Mouse (Mus musculus): ENCODE results near the gene Csmd2.

Gene Csmd2

DNA sequence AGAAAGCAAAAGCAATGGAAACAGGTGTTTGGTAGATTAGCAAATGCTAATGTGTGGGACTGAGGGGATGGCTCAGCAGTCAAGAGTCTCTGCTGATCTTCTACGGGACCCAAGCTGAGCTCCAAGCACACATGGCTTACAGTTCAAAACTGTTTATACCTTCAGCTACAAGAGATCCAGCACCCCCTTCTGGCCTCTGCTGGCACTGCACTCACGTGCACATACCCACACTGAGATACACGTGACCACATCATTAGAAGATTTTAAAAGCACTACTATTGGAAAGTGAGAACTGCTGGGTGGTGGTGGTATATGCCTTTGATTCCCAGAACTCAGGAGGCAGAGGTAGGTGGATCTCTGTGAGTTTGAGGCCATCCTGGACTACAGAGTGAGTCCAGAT lies 417.9 kb downstream of the Csmd2 start:
- no peak for DNase-seq (ENCODE audit: low read depth, low spot score)

DNA sequence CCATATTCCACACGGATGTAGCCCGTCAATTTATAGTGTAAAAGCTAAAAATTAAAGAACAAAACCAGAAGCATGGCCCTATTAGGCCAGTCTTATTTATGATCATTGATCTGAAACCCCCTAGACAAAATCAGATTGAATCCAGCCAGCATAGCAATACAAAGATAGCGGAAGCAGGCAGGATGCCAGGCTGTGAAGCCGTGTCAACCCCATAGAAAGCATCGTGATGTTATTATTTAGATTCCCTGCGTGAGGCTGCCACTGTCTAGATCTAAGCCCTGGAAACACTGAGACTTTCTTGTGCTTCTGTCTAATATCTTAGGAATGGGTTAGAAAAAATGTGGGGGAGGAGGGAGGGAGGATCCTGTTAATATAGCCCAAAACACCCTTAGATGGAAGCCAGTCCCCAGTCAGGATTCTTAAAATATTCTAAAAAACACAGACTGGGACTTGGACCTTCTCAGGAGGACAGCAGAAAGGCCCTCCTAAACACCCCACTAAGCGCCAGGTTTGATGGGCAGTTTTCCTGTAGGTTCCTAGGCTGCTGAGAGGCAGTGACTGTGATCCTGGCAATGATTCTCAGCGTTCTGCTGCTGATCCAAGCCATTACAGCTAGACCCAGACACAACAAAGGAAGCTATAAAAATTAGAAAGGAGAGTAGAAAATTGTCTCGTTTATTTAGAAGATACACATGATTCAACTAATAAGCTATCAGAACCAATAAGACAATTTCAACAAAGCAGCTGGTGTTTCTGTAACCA lies 419.6 kb downstream of the Csmd2 start:
- DNase-seq (ENCODE audit: low read depth, low spot score) = no peak

DNA sequence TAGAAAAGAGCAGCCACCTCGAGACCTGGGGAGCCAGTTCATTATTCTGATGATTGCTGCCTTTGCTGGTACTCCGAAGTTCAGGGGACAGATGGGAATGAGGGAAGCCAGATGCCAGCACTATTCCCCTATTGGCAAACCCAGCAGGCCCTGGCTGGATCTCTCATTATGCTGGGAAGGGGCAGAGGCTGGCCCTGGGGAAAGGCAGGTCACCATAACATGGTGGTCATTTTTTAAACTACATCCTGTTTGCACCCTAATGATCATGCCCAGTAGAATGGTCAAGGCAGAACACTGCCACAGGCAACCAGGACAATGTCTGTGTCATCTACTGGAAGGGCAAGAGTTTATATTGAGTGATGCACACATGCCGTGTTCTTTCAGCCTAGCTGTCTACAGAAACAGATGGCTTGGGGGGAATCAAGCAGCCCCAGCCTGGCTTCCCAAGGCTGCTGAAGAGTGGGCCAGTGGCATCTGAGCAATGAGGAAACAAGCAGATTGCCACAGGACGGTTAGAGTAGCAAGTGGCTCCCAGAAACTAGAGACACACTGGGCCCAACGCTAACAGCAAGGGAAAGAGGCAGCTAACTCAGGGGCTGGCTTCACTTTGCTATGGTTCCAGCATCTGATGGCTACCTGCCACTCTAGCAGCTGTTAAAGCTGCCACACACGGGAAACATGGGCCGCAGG lies 424.4 kb downstream of the Csmd2 start:
- no peak for DNase-seq (ENCODE audit: low read depth, low spot score)

DNA sequence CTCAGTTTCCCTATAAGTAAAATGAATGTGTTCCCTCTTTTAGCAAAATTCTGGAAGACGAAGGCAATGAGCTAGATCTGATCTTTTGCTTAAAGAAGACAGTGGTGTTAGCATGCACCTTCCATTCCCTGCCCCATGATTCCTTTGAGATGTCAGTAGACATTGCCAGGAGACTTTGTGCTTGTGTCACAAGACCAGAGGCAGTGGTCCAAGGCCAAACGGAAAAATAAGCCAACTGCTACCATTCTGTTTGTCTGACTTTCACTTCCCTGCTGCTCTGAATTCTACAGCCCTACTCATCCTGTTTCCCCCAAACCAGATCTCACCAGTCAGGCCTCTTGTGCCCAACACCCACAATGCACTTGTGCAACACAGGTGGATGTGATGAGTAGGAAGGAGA lies 427.1 kb downstream of the Csmd2 start:
- no peak for DNase-seq (ENCODE audit: low read depth, low spot score)

DNA sequence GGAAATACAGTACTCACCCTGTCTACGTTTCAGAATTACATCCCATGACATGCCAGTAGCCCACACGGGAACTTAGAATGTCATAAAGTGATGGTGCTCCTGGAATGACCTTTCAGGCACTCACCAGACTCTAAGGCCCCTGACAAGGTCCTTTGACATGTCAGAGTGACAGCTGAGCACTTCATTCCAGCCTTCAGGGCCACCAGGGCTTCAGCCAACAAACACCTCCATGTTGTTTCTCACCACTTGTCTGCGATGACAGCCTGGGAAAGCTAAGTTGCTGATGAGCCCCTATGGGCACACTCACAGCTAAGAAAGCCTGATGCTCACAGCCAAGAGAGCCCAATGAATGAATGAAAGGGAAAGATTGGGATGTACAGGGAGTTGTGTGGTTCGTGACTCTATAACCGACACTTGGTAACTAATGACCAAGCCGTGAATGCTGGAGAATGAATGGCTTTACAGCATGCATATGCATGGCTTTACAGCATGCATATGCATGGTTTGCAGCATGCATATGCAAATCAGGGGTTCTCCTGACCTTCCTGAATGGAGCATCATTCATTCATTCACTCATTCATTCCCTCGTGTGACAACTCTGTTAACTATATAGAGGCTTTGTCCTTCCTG lies 432.4 kb downstream of the Csmd2 start:
- DNase-seq (ENCODE audit: low read depth, low spot score) = no peak

DNA sequence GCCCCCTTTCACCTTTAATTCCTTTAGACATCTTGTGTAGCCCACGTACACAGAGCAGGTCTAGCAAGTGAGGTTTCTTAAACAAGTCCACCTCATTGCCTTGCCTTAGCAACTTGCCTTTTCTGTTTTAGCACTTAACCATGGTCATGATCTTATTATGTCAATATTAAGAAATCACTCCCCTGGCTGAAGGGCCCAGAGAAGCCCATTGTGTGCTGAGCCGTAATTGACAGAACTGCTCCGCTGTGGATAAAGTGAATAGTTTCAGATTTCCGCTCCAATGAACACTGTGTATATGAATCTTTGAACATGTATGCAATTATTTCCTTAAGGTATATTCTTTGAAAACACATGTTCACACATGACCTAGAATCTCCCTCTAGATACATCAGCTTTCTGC lies 434.8 kb downstream of the Csmd2 start:
- DNase-seq (ENCODE audit: low read depth, low spot score) = no peak

DNA sequence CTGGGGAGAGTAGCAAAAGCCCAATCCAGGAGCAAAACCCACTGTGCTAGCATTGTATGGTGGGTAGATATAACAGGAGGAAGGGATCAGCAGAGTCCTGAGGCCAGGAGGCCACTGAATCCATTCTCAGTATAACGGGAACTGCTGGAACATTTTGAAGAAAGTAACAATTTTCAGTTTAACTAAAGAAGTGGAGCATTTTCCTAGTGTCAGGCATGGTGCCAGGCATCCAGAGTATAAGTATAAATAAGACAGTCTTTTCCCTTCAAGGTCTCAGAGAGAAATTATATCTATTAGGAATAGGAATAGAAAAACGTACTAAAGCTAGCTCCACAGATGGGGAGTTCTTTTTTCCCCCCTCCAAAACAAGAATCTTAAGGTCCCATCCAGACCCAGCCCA lies 437.7 kb downstream of the Csmd2 start:
- no peak for DNase-seq (ENCODE audit: low read depth, low spot score)

DNA sequence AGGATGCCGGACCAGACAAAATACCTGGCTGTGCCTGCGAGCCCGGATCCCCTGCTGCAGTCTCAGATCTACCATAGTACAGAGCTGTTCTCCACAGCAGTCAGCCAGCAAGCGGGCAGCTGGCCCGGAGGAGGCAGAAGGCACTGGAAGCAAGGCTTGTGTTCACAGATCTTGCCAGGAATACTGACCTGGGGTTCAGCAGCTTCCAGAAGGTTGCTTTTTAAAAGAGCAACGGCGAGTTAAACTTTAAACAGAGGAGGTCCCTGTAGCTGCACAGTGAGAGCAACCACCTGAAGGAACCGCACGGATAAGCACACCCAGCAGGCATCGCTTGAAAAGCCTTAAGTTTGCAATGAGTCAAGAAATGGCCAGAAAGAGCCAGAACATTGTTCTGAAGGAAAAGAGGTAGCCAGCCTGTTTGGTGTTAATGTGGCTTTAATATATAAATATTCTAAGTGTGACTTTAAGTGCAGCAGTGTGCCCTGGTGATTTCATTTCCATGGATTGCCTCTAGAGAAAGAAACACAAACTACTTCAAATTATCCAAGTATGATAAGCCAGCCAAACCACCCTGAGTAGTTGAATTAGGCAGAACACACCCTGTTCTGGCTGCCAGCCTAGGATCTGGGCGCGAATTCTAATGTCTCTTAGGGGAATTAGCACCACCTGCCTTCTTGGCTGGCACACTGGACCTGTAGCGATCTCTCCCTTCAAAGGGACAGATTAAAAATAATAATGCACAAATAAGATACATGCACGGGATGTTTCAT lies 439.8 kb downstream of the Csmd2 start:
- DNase-seq (ENCODE audit: low read depth, low spot score) = no peak

DNA sequence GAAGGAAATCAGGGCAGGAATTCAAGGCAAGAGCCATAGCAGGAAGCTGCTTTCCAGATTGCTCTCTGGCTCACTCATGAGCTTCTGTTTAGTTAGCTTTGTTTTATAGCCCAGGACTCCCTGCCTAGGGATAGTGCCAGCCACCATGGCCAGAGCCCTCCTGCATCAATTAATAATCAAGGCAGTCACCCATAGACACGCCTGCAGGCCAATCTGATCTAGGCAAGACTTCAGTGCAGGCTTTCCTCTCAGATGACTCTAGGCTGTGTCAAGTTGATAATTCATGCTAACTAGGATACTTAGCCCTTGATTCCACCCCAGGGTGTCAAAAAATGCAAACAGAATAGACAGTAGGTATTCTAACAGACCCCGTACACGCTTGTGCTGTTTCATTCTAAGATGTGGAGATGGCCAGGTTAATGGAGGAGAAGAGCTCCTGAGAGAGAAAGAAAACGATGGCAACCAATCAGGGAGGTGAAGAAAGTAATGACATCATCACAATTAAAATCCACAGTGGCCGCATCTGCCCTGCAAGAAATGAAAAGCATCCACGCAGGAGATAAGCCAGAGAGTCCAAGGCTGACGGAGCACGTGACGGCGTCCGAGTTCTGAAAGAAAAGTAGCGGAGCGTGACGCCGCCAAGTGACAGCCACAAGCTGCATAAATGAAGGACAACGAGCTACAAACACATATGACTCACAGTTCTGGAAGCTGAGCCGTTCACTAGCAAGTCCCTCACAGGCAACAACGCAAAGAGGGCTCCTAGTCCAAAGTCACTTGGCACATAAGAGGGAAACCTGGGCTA lies 440.8 kb downstream of the Csmd2 start:
- DNase-seq (ENCODE audit: low read depth, low spot score) = no peak

DNA sequence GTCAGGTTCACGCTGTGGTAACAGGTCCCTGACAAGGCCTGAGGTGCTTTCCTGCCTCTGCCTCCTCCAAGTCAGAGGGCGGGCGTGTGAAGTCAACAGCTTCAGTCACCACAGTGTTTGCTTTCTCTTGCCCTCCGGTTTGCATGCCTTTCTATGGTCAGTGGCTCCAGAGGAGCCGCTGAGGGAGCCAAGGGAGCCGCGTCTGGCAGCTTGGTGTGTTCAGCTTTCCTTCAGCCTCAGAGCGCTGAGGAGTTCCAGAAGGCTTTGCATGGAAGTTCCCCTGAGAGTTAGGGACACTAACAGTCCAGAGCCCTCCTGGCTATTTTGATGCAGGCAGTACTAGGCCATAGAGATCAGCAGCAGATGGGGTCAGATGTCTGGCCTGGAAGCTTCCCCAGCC lies 441.9 kb downstream of the Csmd2 start:
- DNase-seq (ENCODE audit: low read depth, low spot score) = no peak

DNA sequence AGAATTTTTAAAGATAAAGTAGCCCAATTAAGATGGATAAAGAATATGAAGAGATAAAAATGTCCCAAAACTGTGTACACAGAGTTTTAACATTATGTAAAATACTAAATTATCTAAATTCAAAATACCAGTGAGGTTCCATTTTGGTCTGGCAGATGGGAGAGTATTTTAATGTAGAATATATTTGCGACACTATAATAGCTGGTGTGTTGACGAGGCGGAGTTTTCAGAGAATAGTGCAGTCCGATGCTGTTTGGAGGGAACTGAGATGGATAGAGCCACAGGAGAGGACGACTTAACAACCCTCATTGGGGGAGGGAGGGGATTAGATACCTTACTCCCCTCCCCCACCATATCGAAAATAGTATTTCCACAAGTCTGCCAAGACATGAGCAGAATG lies 452.9 kb downstream of the Csmd2 start:
- no peak for DNase-seq (ENCODE audit: low read depth, low spot score)

DNA sequence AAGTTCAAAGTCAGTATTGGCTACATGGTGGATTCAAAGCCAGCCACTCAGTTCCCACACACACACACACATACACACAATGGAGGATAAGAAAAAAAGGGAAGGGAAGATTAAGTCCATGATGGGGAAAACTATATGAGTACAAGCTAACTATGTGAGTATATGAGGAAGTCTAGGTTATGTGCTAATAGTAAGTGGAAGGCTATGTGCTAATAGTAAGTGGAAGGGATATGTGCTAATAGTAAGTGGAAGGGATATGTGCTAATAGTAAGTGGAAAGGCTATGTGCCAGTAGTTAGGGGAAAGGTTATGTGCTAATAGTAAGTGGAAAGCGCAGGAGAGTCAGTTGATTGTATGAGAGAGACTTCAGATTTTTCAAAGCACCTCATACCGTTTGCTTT lies 453.6 kb downstream of the Csmd2 start:
- DNase-seq (ENCODE audit: low read depth, low spot score) = no peak

DNA sequence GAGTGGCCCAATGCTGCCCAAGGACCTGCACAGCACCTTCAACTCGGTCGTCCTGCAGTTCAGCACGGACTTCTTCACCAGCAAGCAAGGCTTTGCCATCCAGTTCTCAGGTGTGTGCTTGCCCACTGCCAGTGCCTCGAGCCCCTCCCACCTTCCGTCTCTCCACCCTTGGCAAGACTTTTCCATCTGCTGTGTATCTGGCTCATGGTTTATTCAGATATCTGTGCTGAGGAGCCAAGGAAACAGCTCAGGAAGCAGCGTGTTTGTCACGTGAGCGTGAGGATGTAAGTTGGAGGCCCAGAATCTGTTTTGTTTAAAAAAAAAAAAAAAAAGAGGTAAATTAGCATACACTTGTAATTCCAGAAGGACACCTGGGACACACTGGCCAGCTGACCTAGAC lies 455.1 kb downstream of the Csmd2 start:
- DNase-seq (ENCODE audit: low read depth, low spot score) = no peak

DNA sequence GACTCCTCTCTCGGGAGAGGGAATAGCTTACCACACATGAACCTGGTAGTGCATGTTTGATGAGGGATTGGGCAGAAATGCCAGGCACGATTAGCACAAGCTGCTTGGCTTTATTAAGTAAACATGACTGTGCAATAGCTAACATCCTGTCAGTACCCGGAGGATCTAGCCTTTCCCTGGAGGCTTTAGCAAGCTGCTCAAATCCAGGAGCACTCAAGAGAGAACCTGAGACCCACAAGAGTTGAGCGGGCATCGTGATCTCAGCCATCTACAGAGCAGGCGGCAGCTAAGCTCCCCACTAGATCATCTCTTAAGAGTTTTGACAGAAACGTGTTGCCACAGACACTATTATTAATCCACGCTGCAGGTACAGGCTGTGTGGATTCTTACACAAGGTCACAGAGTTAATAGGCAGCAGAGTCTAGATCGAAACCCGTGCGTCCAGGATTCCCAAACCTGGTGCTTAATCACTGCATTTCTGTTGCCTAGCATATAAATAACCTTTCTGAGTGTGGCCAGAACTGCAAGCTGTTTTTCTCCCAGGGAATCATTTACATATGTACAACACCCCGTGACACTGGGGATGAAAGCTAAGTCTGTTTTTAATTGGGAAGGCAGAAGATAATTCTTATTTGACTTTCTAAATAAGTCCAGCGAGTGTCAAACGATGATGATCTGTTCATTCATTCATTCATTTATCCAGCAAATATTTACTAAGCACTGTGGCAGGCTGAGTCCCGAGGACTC lies 458.0 kb downstream of the Csmd2 start:
- no peak for DNase-seq (ENCODE audit: low read depth, low spot score)

DNA sequence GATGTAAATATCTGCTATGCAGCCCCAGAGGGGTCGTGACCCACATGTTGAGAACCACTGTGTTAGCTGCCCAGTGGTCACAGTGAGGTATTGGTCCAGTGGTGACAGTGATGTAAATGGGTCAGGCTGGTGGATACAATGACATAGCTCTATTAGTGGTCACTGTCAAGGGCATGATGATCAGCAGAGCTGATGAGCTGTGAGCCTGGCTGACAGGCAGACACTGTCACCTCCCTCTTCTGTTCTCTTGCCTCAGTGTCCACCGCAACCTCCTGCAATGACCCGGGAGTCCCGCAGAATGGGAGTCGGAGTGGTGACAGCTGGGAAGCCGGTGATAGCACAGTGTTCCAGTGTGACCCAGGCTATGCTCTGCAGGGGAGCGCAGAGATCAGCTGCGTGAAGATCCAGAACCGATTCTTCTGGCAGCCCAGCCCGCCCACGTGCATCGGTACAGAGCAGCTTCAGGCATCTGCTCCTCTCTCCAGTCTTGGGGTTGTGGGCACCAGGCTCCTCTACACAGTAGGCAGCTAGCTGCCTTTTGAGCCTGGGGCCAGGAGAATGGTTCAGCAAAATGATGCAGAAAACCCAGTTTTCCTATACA lies 461.3 kb downstream of the Csmd2 start:
- peak; percentile 68 for DNase-seq (ENCODE audit: low read depth, low spot score)

DNA sequence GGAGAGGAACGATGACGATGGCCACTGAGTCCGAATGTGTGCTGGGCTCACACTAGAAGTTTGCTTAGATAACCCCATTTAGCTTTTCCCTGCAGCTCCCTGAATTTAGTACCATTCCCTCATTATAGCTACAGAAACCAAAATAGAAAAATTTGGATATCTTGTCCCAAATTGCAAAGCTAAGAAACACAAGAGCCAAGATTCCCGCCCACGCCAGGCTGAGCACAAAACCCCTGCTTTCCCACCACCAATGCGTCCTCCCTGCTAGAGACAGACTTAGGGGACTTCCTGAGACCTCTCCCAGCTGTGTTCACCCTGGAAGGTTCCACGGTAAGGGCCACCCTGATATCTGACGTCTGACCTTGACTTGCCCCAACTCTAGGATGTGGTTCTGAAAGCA lies 462.5 kb downstream of the Csmd2 start:
- peak; percentile 67 for DNase-seq (ENCODE audit: low read depth, low spot score)

DNA sequence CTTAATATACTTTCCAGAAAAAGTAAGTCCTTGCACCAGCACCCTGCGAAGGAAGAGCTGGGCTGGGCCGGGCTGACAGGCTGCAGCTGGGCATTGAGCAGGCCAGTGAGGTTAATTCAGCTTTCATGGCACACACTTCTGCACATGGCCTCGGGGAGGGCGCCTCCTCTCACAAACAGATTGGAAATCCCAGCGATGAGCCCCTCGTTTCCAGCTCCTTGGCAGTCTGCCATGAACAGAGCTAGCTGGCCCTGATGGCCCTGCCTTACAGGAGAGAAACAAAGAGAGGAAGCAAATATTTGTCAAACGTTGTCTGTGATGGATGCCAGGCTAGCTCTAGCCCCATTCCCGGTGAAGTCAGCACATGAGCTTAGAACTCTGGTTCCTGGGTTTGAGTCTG lies 463.3 kb downstream of the Csmd2 start:
- DNase-seq (ENCODE audit: low read depth, low spot score) = no peak

DNA sequence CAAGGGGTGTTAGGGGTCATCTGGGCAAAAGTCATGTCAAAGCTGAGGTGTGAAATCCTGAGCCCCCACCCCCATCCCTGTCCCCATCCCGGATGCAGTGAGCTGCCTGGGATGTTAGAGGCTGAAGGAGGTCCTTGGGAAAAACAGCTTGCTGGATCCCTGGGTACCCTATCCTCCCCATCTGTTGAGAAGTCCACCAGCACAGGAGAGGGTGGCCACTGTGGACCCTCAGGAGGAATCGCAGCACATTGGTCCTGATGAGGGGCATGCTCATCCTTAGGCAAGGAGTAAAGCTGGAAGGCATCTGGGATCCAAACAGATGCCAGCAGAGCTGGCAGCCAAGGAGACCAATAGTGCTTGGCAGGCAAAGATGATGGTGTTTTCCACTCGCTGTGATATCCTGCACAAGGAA lies 463.7 kb downstream of the Csmd2 start:
- DNase-seq (ENCODE audit: low read depth, low spot score) = peak; percentile 60

DNA sequence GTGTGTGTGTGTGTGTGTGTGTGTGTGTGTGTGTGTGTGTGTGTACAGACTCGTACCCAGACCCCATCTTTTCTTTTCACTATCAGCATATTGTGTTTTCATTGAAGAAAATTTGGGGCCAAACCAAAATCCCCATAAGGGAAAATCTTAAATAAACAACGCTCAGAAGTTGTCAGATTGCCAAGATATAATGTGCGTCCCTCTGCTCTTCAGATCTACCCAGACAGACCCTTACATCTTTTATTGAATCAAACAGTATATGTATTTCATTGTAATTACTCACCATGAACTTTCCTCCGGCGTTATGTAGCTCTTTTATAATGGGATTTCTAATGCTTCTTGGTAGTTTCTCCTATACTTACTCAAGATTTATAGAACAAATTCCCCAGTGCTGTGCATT lies 479.1 kb downstream of the Csmd2 start:
- no peak for DNase-seq (ENCODE audit: low read depth, low spot score)

DNA sequence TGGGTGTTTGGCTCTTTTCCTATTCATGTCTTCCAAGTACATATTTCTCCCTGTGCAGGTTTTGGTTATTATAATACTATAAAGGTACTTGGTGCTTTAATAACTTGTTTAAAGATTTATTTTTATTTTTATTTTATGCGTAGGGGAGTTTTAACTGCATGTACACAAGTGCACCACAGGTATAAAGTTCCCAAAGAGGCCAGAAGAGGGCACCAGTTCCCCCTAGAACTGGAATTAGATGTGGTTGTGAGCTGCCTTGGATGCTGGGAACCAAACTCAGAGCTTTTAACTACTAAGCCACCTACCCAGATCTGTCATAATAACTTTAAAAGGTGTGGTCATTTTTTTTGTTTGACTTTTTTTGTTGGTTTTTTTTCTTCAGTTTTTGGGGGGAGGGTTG lies 480.4 kb downstream of the Csmd2 start:
- DNase-seq (ENCODE audit: low read depth, low spot score) = no peak

Measured in telencephalon, adult 2 months (tissue).